Mouse (Mus musculus): ENCODE results near the gene Mef2a.

GRCm38 (mm10) chr7:67243894-67244282, 128.8 kb downstream of the Mef2a start:
- TF ChIP-seq POLR2A (IDR thresholded peaks at IDR 0.05; ENCODE audit: insufficient read length, low read depth), result no peak
- no peak for TF ChIP-seq POLR2AphosphoS2 (IDR thresholded peaks at IDR 0.05; ENCODE audit: insufficient read length, low read depth)
- TF ChIP-seq MYOD1 (IDR thresholded peaks at IDR 0.05; ENCODE audit: control insufficient read depth in 1 of 3, insufficient read length in 2 of 3, low read depth in 2 of 3), result no peak

All from myocyte (in vitro differentiated cells).